Mouse (Mus musculus): ENCODE measurements around the gene Nudt4. TPM values are rescaled to one million over a fixed set of nuclear protein-coding genes. Genes with fewer than 3 reads are reported as not detected.

Nudt4 gene
- polyA plus RNA-seq, 1 experiment from 2014 or later = 94.1 TPM

DNA sequence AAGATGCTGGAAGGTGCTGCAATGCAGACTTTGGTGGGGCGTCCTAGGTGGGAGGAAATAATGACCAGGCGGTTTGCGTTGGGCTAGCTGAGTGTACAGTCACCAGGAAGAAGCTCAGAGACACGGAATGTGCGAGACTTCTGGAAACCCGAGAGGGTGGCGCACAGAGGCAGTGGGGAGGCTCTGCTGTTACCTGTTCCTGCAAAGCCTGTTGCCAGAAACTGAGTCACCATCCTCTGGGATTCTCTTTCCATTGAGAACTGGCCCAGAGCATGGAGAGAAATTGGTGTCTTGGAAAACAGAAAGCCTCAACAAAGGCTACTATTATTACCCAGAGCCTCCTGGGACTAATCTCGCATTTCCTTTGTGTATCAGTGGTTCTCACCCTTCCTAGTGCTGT, 55.8 kb downstream of the Nudt4 start:
- Histone ChIP-seq H3K27ac (replicated peaks) (no peak overlapping the region), H3K27me3 (no peaks in the 10 kb centered on the region), H3K4me3 (no peak overlapping the region), H3K36me3 (no peaks in the 10 kb centered on the region), H3K9ac (no peak overlapping the region), H3K4me1 (replicated peaks) (no peaks in the 10 kb centered on the region), H3K4me2 (no peak overlapping the region), H3K9me3 (no peaks in the 10 kb centered on the region)
- 86% methylated on average over 8 of the region's 8 CpGs for WGBS
- ATAC-seq (ENCODE audit: low read depth) = no peak

DNA sequence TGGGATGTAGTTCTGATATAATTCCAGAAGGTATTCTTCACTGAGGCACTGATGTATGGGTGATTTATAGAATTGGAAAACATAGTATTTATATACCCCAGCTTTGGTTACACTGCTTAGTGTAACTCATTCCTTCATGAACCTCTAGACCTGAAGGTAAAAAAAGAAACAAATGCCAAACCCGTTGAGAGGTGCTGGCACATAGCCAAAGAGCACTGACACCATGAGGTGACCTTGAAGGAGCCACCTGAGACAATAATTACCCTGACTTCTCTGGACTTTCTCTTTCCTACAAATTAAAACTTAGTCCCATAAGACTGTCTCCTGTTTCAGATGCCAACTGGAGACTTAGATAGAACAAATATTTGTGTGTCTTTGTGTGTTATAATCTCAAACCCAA, 59.6 kb downstream of the Nudt4 start:
- 41% methylated on average over 1 of the region's 1 CpGs for WGBS
- H3K27me3 ChIP-seq = no peaks in the 10 kb centered on the region
- H3K27ac ChIP-seq (replicated peaks) = no peak overlapping the region
- H3K4me2 ChIP-seq = no peak overlapping the region
- no peak for ATAC-seq (ENCODE audit: low read depth)
- no peaks in the 10 kb centered on the region for H3K36me3 ChIP-seq
- H3K4me3 ChIP-seq = no peak overlapping the region
- H3K4me1 ChIP-seq (replicated peaks) = peaks cover 13% of the 10 kb centered on the region
- H3K9ac ChIP-seq = no peak overlapping the region
- no peaks in the 10 kb centered on the region for H3K9me3 ChIP-seq

DNA sequence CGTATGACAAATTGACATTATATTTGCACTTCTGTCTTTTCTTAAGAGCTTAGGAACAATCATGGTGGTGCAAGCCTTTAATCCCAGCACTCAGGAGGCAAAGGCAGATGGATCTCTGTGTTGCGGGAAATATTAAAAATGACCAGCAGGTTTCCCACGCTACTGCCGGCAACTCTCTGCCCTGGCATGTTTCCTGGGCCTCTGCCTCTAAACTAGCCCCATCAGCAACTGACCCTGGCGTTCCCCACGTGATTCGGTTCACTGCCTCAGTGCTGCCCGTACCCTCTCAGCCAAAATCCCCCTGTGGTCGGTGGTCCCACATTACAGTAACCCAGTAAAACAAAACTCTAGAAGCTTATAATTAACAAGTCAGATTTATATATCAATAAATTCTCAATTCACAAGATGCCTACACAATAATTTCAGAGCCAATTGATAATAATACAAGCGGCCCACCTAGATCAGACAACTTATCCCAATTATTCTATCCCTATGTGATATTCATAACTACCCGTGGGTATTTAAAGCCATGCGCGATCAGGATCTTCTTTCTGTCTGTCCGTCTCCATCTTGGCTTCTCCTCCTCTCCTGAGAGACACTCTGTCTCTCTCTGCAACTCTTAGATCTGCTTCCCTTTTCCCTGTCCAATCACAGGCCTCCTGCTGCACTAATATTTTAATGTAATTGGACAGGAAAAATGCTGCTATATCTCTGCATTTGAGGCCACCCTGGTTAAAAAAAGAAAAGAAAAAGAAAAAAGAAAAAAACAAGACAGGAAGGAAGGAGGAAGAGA, 60.3 kb downstream of the Nudt4 start:
- Histone ChIP-seq H3K4me3 (no peak overlapping the region), H3K9me3 (no peaks in the 10 kb centered on the region), H3K4me1 (replicated peaks) (peaks cover 13% of the 10 kb centered on the region), H3K9ac (no peak overlapping the region), H3K27ac (replicated peaks) (no peak overlapping the region), H3K27me3 (no peaks in the 10 kb centered on the region), H3K4me2 (no peak overlapping the region), H3K36me3 (no peaks in the 10 kb centered on the region)
- WGBS = 89% methylated on average over 14 of the region's 14 CpGs
- no peak for ATAC-seq (ENCODE audit: low read depth)

DNA sequence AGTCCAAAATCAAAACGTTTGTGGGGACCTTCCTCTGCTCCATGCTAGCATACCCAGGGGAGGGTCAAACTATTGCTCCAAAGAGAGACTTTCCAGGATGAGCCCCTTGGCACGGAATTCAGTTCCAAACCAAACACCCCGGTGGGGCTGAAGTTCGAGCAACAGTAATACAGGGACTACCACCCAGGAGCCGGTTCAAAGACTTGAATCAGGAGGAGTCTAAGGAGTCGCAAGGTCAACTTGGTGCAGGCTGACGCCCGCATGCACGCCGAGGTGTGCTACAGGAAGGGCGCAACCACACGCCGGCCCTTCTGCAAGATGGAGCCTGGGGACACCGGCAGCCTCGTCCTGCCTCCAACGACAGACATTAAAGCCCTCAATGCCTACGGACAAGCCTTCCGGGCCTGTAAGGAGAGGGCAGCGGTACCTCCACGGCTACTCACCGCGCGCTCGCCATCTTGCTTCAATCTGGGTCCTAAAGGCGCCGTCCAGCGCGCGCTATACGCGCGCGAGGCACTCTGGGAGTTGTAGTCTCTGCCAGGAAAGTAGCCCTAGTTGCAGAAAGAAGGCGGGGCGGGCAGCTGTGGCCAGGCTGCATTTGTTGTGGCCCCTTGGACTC, 62.4 kb downstream of the Nudt4 start, which contains the start of gene Mrpl42:
Mrpl42 (minus strand) TSS at position 478 of the 619 bp plus-strand sequence.
- Histone ChIP-seq H3K9me3 (no peaks in the 10 kb centered on the region), H3K36me3 (peaks cover 14% of the 10 kb centered on the region), H3K9ac (peak within 1 kb of the TSS; percentile 82), H3K27me3 (no peaks in the 10 kb centered on the region), H3K27ac (replicated peaks) (peak within 1 kb of the TSS; percentile 90), H3K4me1 (replicated peaks) (peaks cover 13% of the 10 kb centered on the region), H3K4me2 (peak within 1 kb of the TSS; percentile 62), H3K4me3 (peak within 1 kb of the TSS; percentile 81)
- WGBS = under 1% methylated on average over 35 of the region's 35 CpGs
- peak; percentile 95 for ATAC-seq (ENCODE audit: low read depth)

DNA sequence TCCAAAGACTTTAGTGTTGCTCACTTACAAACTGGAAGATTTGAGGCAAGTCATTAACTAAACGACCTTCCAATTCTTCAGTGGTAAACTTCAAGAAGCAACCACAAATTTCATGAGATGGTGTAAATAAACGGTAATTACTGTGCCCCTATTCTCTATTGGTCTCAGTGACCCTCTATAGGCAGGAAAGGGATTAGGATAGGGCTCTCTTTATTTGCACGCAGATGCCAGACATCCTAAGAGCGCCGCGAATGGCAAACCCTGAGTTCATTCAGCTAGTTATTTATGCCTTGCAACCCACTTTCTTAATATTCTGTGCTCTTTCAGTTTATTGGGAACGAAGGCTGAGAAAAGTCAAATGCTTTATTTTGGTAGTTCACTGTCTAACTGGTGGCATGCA, 62.9 kb downstream of the Nudt4 start:
- peak overlapping the region; percentile 62 for H3K4me2 ChIP-seq
- under 1% methylated on average over 7 of the region's 7 CpGs for WGBS
- H3K4me3 ChIP-seq = peak overlapping the region; percentile 81
- peak overlapping the region; percentile 90 for H3K27ac ChIP-seq (replicated peaks)
- H3K27me3 ChIP-seq = no peaks in the 10 kb centered on the region
- no peaks in the 10 kb centered on the region for H3K9me3 ChIP-seq
- peaks cover 13% of the 10 kb centered on the region for H3K4me1 ChIP-seq (replicated peaks)
- peaks cover 15% of the 10 kb centered on the region for H3K36me3 ChIP-seq
- peak; percentile 68; the same call in 1 of the 2 replicates for ATAC-seq (ENCODE audit: low read depth)
- peak overlapping the region; percentile 82 for H3K9ac ChIP-seq

Small RNAs within 50 kb of the gene (microRNA-seq; reads per million reads assigned to microRNA genes)
- 6.5 reads per million, percentile 22 among the genes with 10 or more reads in this experiment for gene Mir3058

Other genes with a start within 250 kb of the Nudt4 start
- gene Cradd, start 240.0 kb downstream of the Nudt4 start, polyA plus RNA-seq (2015; fragmentation: Nextera tagmentation; extraction: Ambion mirVana) = 12.4 and 14.8 TPM in 2 replicates
- gene Socs2, start 147.0 kb downstream of the Nudt4 start, polyA plus RNA-seq (2015; fragmentation: Nextera tagmentation; extraction: Ambion mirVana) = 139 and 155 TPM in 2 replicates
- gene Mrpl42, start 62.2 kb downstream of the Nudt4 start, polyA plus RNA-seq (2015; fragmentation: Nextera tagmentation; extraction: Ambion mirVana) = 275 and 291 TPM in 2 replicates
- 408 TPM in 2 replicates for gene Ube2n, start 49.0 kb downstream of the Nudt4 start, polyA plus RNA-seq (2015; fragmentation: Nextera tagmentation; extraction: Ambion mirVana)
- not detected in 2 replicates for gene Anapc15-ps, start 109.3 kb upstream of the Nudt4 start, polyA plus RNA-seq (2015; fragmentation: Nextera tagmentation; extraction: Ambion mirVana)